Mouse (Mus musculus): ENCODE measurements around the gene Dnah7c.
"Not testable (repeated sequence)": the region's sequence is repeated elsewhere in the genome, so short reads cannot be mapped to it uniquely, and the experiment has no call there.

Gene Dnah7c

GRCm38 (mm10) chr1:46729731-46730130, 304.3 kb downstream of the Dnah7c start:
- DNase-seq (ENCODE audit: low spot score), result not testable (repeated sequence)

GRCm38 (mm10) chr1:46733405-46734106, 308.2 kb downstream of the Dnah7c start:
- not testable (repeated sequence) for DNase-seq (ENCODE audit: low spot score)

- DNase-seq (ENCODE audit: low spot score), result not testable (repeated sequence)
These were observed 309.1 kb downstream of the Dnah7c start for GRCm38 (mm10) chr1:46734455-46734854.

- not testable (repeated sequence) for DNase-seq (ENCODE audit: low spot score)
These were observed 339.2 kb downstream of the Dnah7c start for GRCm38 (mm10) chr1:46764600-46764999.

- not testable (repeated sequence) for DNase-seq (ENCODE audit: low spot score)
These were observed 343.9 kb downstream of the Dnah7c start for GRCm38 (mm10) chr1:46769318-46769717.

- not testable (repeated sequence) for DNase-seq (ENCODE audit: low spot score)
These were observed 344.8 kb downstream of the Dnah7c start for GRCm38 (mm10) chr1:46770077-46770695.

- not testable (repeated sequence) for DNase-seq (ENCODE audit: low spot score)
These were observed 356.8 kb downstream of the Dnah7c start for GRCm38 (mm10) chr1:46782227-46782626.

GRCm38 (mm10) chr1:46805074-46805473, 379.7 kb downstream of the Dnah7c start:
- DNase-seq (ENCODE audit: low spot score), result no peak

GRCm38 (mm10) chr1:46808630-46809029, 383.2 kb downstream of the Dnah7c start:
- DNase-seq (ENCODE audit: low spot score), result not testable (repeated sequence)

- no peak for DNase-seq (ENCODE audit: low spot score)
These were observed 392.5 kb downstream of the Dnah7c start for GRCm38 (mm10) chr1:46817934-46818333.

- DNase-seq (ENCODE audit: low spot score), result no peak
These were observed 397.0 kb downstream of the Dnah7c start for GRCm38 (mm10) chr1:46822256-46822972.

- DNase-seq (ENCODE audit: low spot score), result no peak
These were observed 404.9 kb downstream of the Dnah7c start for GRCm38 (mm10) chr1:46830066-46830843.

GRCm38 (mm10) chr1:46831927-46832326, 406.5 kb downstream of the Dnah7c start:
- DNase-seq (ENCODE audit: low spot score), result no peak

GRCm38 (mm10) chr1:46843406-46843805, 418.0 kb downstream of the Dnah7c start:
- DNase-seq (ENCODE audit: low spot score), result no peak

GRCm38 (mm10) chr1:46844281-46844680, 418.9 kb downstream of the Dnah7c start:
- no peak for DNase-seq (ENCODE audit: low spot score)

GRCm38 (mm10) chr1:46845221-46845620, 419.8 kb downstream of the Dnah7c start:
- no peak for DNase-seq (ENCODE audit: low spot score)

- peak; percentile 69 for DNase-seq (ENCODE audit: low spot score)
These were observed 424.4 kb downstream of the Dnah7c start for GRCm38 (mm10) chr1:46849758-46850157.

- peak; percentile 5 for DNase-seq (ENCODE audit: low spot score)
These were observed 426.2 kb downstream of the Dnah7c start for GRCm38 (mm10) chr1:46851586-46851985.

GRCm38 (mm10) chr1:46852216-46852599, 426.8 kb downstream of the Dnah7c start:
- DNase-seq (ENCODE audit: low spot score), result peak; percentile 27

- no peak for DNase-seq (ENCODE audit: low spot score)
These were observed 427.3 kb downstream of the Dnah7c start for GRCm38 (mm10) chr1:46852600-46853272.

- peak; percentile 94 for DNase-seq (ENCODE audit: low spot score)
These were observed 428.1 kb downstream of the Dnah7c start for GRCm38 (mm10) chr1:46853317-46854035.

Measured in c-Kit-positive CD71-positive TER-119-positive erythroid progenitor cells, embryonic 14.5 days (primary cell).